Mouse (Mus musculus) lung, postnatal 0 days (tissue): ENCODE results near the gene Gmds.

ENCODE experiments used
- CTCF ChIP-seq: IDR thresholded peaks from 2 replicates; pipeline ENCODE4 v1.5.1; 2016; ENCODE audit warnings: antibody characterized with exemption, mild to moderate bottlenecking
- EP300 ChIP-seq: IDR thresholded peaks from 2 replicates; pipeline ENCODE4 v1.6.1; 2016; ENCODE audit warnings: antibody characterized with exemption, mild to moderate bottlenecking, control low read depth

DNA sequence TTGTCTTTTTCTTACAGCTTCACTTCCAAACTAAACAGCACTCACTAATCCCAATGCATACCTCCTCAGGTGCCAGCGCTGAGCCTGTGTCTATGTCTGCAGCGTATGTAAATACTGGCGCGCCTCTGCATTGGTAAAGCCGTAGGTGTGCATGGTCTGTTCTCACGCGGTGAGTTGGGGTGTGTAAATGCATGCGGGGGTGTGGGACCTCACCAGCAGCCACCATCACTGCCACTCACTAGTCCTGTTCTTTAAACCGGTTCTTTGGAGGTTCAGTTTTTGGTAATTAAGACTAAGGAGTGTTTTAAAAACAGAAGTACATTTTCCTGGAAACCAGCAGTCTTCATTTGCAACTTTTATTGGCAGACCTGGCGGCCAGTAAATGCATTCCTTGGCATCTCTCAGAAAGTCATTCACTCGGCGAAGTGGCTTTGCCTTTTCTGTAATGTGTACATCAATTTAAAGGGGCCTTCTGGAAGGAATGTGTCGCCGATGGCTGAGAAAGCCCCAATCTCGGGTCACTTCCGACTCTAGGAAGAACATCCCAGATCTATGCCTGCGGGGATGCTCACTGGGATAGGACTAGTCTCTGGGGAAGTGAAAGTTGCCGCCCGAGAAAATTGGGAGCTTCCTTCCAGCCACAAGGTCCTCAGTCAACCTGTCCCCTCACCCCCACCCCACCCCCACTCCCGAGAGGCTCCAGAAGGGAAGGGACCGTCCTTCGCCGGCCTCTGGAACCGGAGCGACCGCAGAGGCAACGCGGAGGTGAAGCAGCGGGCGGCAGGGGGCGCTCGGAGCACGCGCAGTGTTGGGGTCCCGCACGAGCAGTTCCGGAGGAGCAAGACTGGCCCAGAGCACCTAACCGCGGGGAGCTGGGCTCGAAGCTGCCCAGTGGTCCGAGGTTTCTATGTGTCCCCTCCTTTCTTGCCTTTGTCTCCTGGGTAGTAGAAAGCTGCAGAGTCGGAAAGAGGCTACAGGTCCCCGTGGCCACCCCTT is 537.7 kb downstream of the Gmds start:
- TF ChIP-seq CTCF (peak; percentile 94), EP300 (no peak)
